Mouse (Mus musculus): ENCODE measurements around the gene Stard13. TPM values are rescaled to one million over a fixed set of nuclear protein-coding genes. Genes with fewer than 3 reads are reported as not detected.
A peak's percentile ranks its signal among the peaks of the same experiment; 100 is the strongest.

Gene Stard13
- 6.7 and 6.8 TPM in 2 replicates for total RNA-seq (2012; rRNA removed)

- peak within 1 kb of the TSS; percentile 70 for H3K9ac ChIP-seq (ENCODE audit: insufficient read depth, low read depth, low read length, poor library complexity, severe bottlenecking)
- no peak within 1 kb of the TSS for H3K27ac ChIP-seq (ENCODE audit: insufficient read depth, low read depth, low read length, poor library complexity, severe bottlenecking)
- no peaks in the 10 kb centered on the region for H3K9me3 ChIP-seq (ENCODE audit: control insufficient read depth, insufficient read depth, low read depth, low read length)
- no peaks in the 10 kb centered on the region for H3K36me3 ChIP-seq (ENCODE audit: control insufficient read depth, insufficient read depth, low read length, poor library complexity, severe bottlenecking)
- in situ Hi-C loops (cut with MboI; ENCODE audit: low sequenced_read_pairs in 2 of 2, unreplicated experiment in 2 of 2) = no loop called here
- DNase-seq (ENCODE audit: low read depth, low spot score) = no peak
- H3K4me1 ChIP-seq (ENCODE audit: control insufficient read depth in 2 of 2, insufficient read depth in 2 of 2, low read length in 2 of 2, poor library complexity in 1 of 2) = peaks cover 0 to 3% of the 10 kb centered on the region in 2 experiments; a peak in 1 of 4 replicates
- no peak for TF ChIP-seq MAFK (IDR thresholded peaks at IDR 0.05; ENCODE audit: insufficient read depth, low read depth, low read length)
- TF ChIP-seq ZNF384 (IDR thresholded peaks at IDR 0.05; ENCODE audit: low read depth, low read length) = no peak
- no peak for TF ChIP-seq ZC3H11A (IDR thresholded peaks at IDR 0.05; ENCODE audit: borderline replicate concordance, low read depth, low read length)
- peak within 1 kb of the TSS; percentile 57 to 70 for H3K4me3 ChIP-seq (ENCODE audit: insufficient read depth in 1 of 2, low read depth in 1 of 2, low read length in 2 of 2, poor library complexity in 1 of 2, severe bottlenecking in 1 of 2)
Measured at GRCm38 (mm10) chr5:151233400-151234031, at the start of gene Stard13. Gene Stard13, minus strand, starts transcription at chr5:151233836.

DNA sequence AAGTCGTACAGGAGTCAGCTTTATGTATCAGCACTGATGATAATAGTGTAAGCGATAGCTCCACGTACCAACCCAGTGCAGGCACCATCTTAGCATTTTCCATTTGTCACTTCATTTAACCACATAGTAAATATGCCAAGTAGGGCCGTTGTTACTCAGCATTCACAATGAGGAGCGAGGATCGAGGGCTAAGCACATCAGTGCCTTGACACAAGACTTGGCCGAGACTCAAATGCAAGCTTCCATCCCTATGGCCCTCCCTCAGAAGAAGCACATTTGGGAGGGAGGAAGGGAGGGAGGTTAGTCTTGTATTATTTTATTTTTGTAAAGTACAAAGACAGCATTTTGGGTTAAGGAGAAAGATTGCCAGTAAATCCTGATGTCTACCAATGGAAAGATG, 45.9 kb upstream of the Stard13 start:
- Histone ChIP-seq H3K9me3 (ENCODE audit: control insufficient read depth, insufficient read depth, low read depth, low read length) (no peaks in the 10 kb centered on the region), H3K4me1 (ENCODE audit: control insufficient read depth in 2 of 2, insufficient read depth in 2 of 2, low read length in 2 of 2, poor library complexity in 1 of 2) (no peaks in the 10 kb centered on the region), H3K4me3 (ENCODE audit: insufficient read depth in 1 of 2, low read depth in 1 of 2, low read length in 2 of 2, poor library complexity in 1 of 2, severe bottlenecking in 1 of 2) (no peak overlapping the region), H3K27ac (ENCODE audit: insufficient read depth, low read depth, low read length, poor library complexity, severe bottlenecking) (no peak overlapping the region), H3K9ac (ENCODE audit: insufficient read depth, low read depth, low read length, poor library complexity, severe bottlenecking) (no peak overlapping the region), H3K36me3 (ENCODE audit: control insufficient read depth, insufficient read depth, low read length, poor library complexity, severe bottlenecking) (no peaks in the 10 kb centered on the region)
- in situ Hi-C loops (cut with MboI; ENCODE audit: low sequenced_read_pairs in 2 of 2, unreplicated experiment in 2 of 2) = no loop called here
- DNase-seq (ENCODE audit: low read depth, low spot score) = no peak
- TF ChIP-seq ZNF384 (IDR thresholded peaks at IDR 0.05; ENCODE audit: low read depth, low read length) = no peak
- TF ChIP-seq MAFK (IDR thresholded peaks at IDR 0.05; ENCODE audit: insufficient read depth, low read depth, low read length) = no peak
- TF ChIP-seq HCFC1 (IDR thresholded peaks at IDR 0.05; ENCODE audit: borderline replicate concordance, insufficient read depth, low read length) = no peak

- DNase-seq (ENCODE audit: low read depth, low spot score) = no peak
- Histone ChIP-seq H3K9ac (ENCODE audit: insufficient read depth, low read depth, low read length, poor library complexity, severe bottlenecking) (no peak overlapping the region), H3K4me3 (ENCODE audit: insufficient read depth in 1 of 2, low read depth in 1 of 2, low read length in 2 of 2, poor library complexity in 1 of 2, severe bottlenecking in 1 of 2) (no peak overlapping the region), H3K27ac (ENCODE audit: insufficient read depth, low read depth, low read length, poor library complexity, severe bottlenecking) (no peak overlapping the region), H3K36me3 (ENCODE audit: control insufficient read depth, insufficient read depth, low read length, poor library complexity, severe bottlenecking) (no peaks in the 10 kb centered on the region), H3K9me3 (ENCODE audit: control insufficient read depth, insufficient read depth, low read depth, low read length) (no peaks in the 10 kb centered on the region), H3K4me1 (ENCODE audit: control insufficient read depth in 2 of 2, insufficient read depth in 2 of 2, low read length in 2 of 2, poor library complexity in 1 of 2) (no peaks in the 10 kb centered on the region)
- in situ Hi-C loops (cut with MboI; ENCODE audit: low sequenced_read_pairs in 2 of 2, unreplicated experiment in 2 of 2) = no loop called here
- no peak for TF ChIP-seq HCFC1 (IDR thresholded peaks at IDR 0.05; ENCODE audit: borderline replicate concordance, insufficient read depth, low read length)
- TF ChIP-seq MAFK (IDR thresholded peaks at IDR 0.05; ENCODE audit: insufficient read depth, low read depth, low read length) = no peak
- no peak for TF ChIP-seq ZNF384 (IDR thresholded peaks at IDR 0.05; ENCODE audit: low read depth, low read length)
- no peak for TF ChIP-seq CHD2 (IDR thresholded peaks at IDR 0.05; ENCODE audit: low read depth, low read length)
- no peak for TF ChIP-seq ZC3H11A (IDR thresholded peaks at IDR 0.05; ENCODE audit: borderline replicate concordance, low read depth, low read length)
Measured at GRCm38 (mm10) chr5:151277927-151278326, 44.3 kb upstream of the Stard13 start.

- in situ Hi-C loops (cut with MboI; ENCODE audit: low sequenced_read_pairs in 2 of 2, unreplicated experiment in 2 of 2) = no loop called here
- Histone ChIP-seq H3K9me3 (ENCODE audit: control insufficient read depth, insufficient read depth, low read depth, low read length) (no peaks in the 10 kb centered on the region), H3K36me3 (ENCODE audit: control insufficient read depth, insufficient read depth, low read length, poor library complexity, severe bottlenecking) (no peaks in the 10 kb centered on the region), H3K4me3 (ENCODE audit: insufficient read depth in 1 of 2, low read depth in 1 of 2, low read length in 2 of 2, poor library complexity in 1 of 2, severe bottlenecking in 1 of 2) (no peak overlapping the region), H3K27ac (ENCODE audit: insufficient read depth, low read depth, low read length, poor library complexity, severe bottlenecking) (no peak overlapping the region), H3K4me1 (ENCODE audit: control insufficient read depth in 2 of 2, insufficient read depth in 2 of 2, low read length in 2 of 2, poor library complexity in 1 of 2) (no peaks in the 10 kb centered on the region), H3K9ac (ENCODE audit: insufficient read depth, low read depth, low read length, poor library complexity, severe bottlenecking) (no peak overlapping the region)
- TF ChIP-seq ZNF384 (IDR thresholded peaks at IDR 0.05; ENCODE audit: low read depth, low read length) = no peak
- no peak for TF ChIP-seq MAFK (IDR thresholded peaks at IDR 0.05; ENCODE audit: insufficient read depth, low read depth, low read length)
- no peak for TF ChIP-seq HCFC1 (IDR thresholded peaks at IDR 0.05; ENCODE audit: borderline replicate concordance, insufficient read depth, low read length)
- TF ChIP-seq ZC3H11A (IDR thresholded peaks at IDR 0.05; ENCODE audit: borderline replicate concordance, low read depth, low read length) = no peak
- no peak for TF ChIP-seq CHD2 (IDR thresholded peaks at IDR 0.05; ENCODE audit: low read depth, low read length)
- DNase-seq (ENCODE audit: low read depth, low spot score) = no peak
Measured at GRCm38 (mm10) chr5:151275986-151276385, 42.4 kb upstream of the Stard13 start.

DNA sequence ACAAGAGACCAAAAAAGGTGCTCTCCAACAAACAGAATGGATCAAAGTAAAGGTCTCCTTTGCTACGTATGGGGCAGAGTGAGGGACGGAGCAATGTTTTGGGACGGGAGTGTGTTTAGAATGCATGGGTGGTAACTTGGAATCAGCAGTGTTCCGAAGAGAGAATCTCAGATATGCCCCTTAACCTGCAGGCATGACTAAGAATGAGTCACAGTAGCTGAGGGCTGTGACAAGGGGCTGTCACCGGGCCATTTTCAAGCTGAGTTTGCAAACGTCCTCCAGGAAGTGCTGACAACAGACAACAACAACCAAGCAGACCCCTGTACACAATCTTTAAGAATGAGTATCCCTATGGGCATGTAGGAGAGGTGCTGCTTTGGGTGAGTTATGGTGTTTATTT, 40.6 kb upstream of the Stard13 start:
- DNase-seq (ENCODE audit: low read depth, low spot score) = no peak
- Histone ChIP-seq H3K27ac (ENCODE audit: insufficient read depth, low read depth, low read length, poor library complexity, severe bottlenecking) (no peak overlapping the region), H3K9ac (ENCODE audit: insufficient read depth, low read depth, low read length, poor library complexity, severe bottlenecking) (no peak overlapping the region), H3K4me3 (ENCODE audit: insufficient read depth in 1 of 2, low read depth in 1 of 2, low read length in 2 of 2, poor library complexity in 1 of 2, severe bottlenecking in 1 of 2) (no peak overlapping the region), H3K9me3 (ENCODE audit: control insufficient read depth, insufficient read depth, low read depth, low read length) (no peaks in the 10 kb centered on the region), H3K36me3 (ENCODE audit: control insufficient read depth, insufficient read depth, low read length, poor library complexity, severe bottlenecking) (no peaks in the 10 kb centered on the region), H3K4me1 (ENCODE audit: control insufficient read depth in 2 of 2, insufficient read depth in 2 of 2, low read length in 2 of 2, poor library complexity in 1 of 2) (no peaks in the 10 kb centered on the region)
- TF ChIP-seq MAFK (IDR thresholded peaks at IDR 0.05; ENCODE audit: insufficient read depth, low read depth, low read length) (no peak), CHD2 (IDR thresholded peaks at IDR 0.05; ENCODE audit: low read depth, low read length) (no peak), ZC3H11A (IDR thresholded peaks at IDR 0.05; ENCODE audit: borderline replicate concordance, low read depth, low read length) (no peak), HCFC1 (IDR thresholded peaks at IDR 0.05; ENCODE audit: borderline replicate concordance, insufficient read depth, low read length) (no peak), ZNF384 (IDR thresholded peaks at IDR 0.05; ENCODE audit: low read depth, low read length) (no peak)
- in situ Hi-C loops (cut with MboI; ENCODE audit: low sequenced_read_pairs in 2 of 2, unreplicated experiment in 2 of 2) = no loop called here

Measured in ES-E14 (cell line).